Mouse (Mus musculus) lung, postnatal 25 days (tissue): ENCODE measurements around the gene Olfr1270.
"Not testable (repeated sequence)": the region's sequence is repeated elsewhere in the genome, so short reads cannot be mapped to it uniquely, and the experiment has no call there.

Experiments used
- DNase-seq: peaks from one replicate; pipeline ENCODE4 v3.0.0; 2022; ENCODE audit warnings: low spot score

Olfr1270 gene

DNA sequence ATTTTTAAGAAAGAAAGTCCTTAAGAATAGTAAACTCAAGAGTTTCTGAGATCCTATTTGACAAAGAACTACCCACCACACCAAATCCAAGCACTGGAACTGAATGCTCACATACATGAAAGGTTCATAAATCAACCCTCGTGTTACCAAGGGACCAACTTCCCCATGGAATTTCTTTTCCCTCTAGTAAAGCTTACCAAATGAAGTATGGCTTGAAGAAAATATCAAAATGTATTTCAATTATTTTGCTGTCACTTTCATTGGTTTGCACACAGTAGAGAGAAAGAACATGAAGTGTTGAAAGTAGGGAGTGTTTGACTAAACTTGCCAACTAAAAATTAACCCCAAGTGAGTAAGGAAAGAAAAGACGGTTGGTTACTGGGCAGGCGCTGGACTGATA lies at the start of gene Olfr1270:
Gene Olfr1270 (minus strand): TSS at position 101 of the 400 bp plus-strand sequence.
- no peak for DNase-seq

DNA sequence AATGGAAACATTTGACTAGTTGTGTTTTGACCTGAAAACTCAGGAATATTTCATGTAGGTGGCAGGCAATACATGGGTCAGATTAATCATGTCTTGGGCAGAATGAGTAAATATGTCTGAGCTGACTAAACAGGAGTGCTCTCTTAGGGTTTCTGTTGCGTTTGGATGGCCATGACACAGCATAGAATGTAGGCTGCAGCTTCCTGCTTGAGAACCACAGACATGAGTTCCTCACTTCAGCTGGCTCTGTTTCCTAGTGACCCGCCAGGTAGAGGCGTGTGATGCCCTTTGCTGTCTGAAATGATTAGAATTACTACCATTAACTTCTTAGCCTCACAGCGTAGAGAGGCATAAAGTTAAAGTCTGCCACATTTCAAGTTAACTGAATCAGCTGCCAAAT lies 46.7 kb upstream of the Olfr1270 start:
- not testable (repeated sequence) for DNase-seq

DNA sequence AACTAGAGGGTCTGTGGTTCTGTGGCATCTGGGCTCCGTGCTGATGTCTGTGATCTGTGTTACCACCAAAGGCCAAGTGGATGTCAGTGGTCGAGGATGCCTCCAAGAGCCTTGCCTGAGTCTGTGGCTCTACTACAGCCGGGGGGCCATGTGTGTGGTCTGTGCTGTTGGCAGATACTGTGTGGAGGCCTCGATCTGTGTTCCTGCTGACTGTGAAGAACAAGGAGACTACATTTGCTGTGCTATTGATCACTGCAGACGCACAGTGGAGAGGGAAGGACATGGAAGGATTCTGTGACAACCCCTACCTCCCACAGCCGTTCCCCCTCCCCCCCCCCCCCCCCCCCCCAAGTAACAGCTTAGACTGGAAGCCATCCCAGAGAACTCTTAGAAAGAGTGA lies 42.4 kb upstream of the Olfr1270 start:
- DNase-seq = not testable (repeated sequence)

DNA sequence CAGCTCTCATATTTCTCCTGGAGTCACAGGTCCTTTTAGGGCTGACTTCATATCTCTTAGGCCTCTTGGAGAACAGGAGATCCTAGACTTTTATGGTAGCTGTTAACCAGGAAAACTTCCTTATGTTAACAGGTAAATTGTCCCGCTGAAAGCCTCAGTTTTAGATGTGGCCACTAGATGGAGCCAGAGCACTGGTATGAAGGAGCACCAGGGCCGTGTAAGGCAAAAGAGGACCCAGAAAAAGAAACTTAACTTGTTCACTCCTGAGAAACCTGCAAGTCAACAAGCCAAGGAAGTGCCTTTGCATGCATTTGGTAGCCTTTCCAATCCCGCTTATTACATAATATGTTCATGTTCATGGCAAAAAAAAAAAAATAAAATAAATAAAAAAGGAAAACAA lies 41.9 kb upstream of the Olfr1270 start:
- not testable (repeated sequence) for DNase-seq

DNA sequence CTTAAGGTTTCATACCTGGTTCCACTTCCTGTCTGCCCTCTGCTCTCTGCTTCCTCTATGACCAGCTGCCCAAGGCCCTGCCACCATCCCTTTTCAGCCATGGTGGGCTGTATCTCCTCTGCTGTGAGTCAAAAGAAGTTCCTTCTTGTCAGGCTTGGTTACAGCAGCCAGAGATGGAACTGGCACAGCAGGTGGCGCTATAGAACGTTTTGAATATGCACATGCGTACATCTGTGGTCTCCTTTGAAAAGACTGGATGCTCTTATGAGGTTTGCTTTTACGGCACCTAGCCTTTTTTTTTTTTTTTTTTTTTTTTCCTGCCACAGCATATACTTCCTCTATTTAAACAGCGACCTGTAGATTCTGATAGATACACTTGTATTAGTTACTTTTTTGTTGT lies 34.2 kb upstream of the Olfr1270 start:
- not testable (repeated sequence) for DNase-seq

DNA sequence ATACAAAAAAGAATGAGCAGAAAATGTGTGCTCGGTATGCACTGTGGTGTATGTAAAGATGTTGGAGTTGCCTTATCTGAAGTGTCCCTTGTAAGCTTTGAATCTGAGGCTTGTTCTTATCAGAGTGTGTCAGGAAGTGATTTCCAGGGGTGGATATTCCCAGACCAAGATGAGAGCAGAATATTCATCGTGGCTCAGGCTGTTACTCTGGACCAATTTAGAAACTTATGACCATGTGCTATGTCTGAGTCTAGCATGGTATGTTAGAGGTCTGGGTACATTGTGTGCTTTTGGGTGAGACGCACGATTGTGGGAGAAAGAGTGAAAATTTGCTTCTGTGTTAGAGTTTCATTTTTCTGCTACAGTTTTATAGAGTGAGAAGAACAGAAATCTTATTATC lies 33.2 kb upstream of the Olfr1270 start:
- not testable (repeated sequence) for DNase-seq

DNA sequence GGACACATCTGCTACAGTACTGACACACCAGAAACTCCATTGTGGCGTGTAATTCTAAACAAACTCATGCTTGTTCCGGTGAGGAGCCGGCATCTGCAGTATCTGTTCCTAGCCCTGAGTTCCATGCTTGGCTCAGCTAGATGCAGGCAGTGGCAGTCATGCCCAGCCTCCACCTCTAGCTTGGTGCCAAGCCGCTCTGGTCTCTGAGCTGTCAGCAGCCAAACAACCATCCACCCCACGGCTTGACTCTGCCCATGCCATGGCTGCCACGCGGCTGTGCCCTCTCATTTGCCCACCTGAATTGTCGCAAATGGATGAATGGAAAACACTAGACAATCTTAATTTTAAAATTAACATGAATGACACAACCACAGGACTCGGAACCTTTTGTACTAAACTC lies 1.0 kb upstream of the Olfr1270 start:
- no peak for DNase-seq

DNA sequence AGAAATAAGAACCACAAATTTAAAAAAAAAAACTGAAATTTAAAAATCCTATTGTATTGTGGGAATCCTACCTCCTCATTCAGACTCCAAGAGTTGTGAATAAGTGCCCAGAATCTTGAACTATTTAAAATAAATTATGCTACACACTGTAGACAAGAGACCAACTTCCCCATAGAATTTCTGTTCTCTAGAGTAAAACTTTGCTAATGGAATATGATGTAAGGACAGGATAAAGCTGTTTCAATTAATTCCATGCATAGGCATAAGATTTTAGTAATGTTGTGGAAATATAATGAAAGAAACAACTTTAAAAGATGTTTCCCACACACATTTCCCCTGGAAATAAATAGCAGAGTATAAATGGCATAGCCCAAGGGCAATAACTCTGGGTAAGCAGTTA lies 10.7 kb downstream of the Olfr1270 start, which contains the start of gene Olfr32:
Gene Olfr32 (minus strand): TSS at position 101 of the 400 bp plus-strand sequence.
- DNase-seq = no peak

DNA sequence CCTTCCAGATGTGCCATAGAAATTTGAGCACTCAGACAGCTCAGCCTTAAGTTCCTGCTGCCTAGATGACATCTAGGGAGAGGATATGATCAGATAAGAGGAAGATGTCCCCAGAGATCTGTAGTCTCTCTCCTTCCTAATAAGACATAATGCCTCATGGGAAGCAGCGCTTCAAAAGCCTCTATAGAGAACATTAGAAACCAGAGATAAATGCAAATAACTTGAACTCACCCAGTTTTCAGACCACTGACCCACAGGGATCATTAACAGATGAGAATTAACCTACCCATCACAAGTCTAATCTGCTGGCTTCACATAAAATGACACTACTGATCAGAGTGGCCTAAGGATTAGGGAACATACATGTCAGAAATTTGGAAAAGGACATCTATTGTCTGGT lies 31.6 kb downstream of the Olfr1270 start, which contains the start of gene Olfr1269:
Gene Olfr1269 (minus strand): TSS at position 101 of the 400 bp plus-strand sequence.
- DNase-seq = no peak
